ENCODE assay signal across 23 mouse cellular contexts in genomic region chr9:7778771-7779170, GRCm38 (mm10). TPM values are rescaled to one million over a fixed set of nuclear protein-coding genes. Genes with fewer than 3 reads are reported as not detected.
DNase-seq lines count a peak whose midpoint lies in the region; ATAC-seq and TF ChIP-seq lines count a peak whose summit lies in the region.
"Had no signal": no experiment of that assay in that cellular context is flagged by ENCODE, and none has a peak within 500 bp of the region (broad histone marks: within the 10 kb centered on the region; RNA-seq: fewer than 3 reads in every experiment).

No protein-coding gene starts in this region.

- no peak overlapping the region for H3K9ac ChIP-seq in intestine, embryonic 15.5 days
- no peak overlapping the region for H3K9ac ChIP-seq in intestine, postnatal 0 days (ENCODE audit: low read depth, low read length)
- no peak overlapping the region for H3K9ac ChIP-seq in midbrain, embryonic 13.5 days (replicated peaks)
- no peak overlapping the region for H3K9ac ChIP-seq in kidney, embryonic 14.5 days (ENCODE audit: low read depth, low read length)
- H3K9ac ChIP-seq: hindbrain, embryonic 13.5 days; liver, embryonic 12.5 days; lung, embryonic 14.5 days; neural tube, embryonic 15.5 days had no signal

- H3K27ac ChIP-seq in intestine, embryonic 15.5 days: no peak overlapping the region
- no peak overlapping the region for H3K27ac ChIP-seq in intestine, postnatal 0 days (ENCODE audit: low read depth, low read length)
- H3K27ac ChIP-seq in midbrain, embryonic 13.5 days: no peak overlapping the region
- no peak overlapping the region for H3K27ac ChIP-seq in kidney, embryonic 14.5 days (ENCODE audit: low read depth, low read length)
- H3K27ac ChIP-seq: hindbrain, embryonic 13.5 days; layer of hippocampus, adult 2 months; liver, embryonic 12.5 days; neural tube, embryonic 15.5 days had no signal

- WGBS in intestine, embryonic 15.5 days: 81% methylated on average over 7 of the region's 7 CpGs
- 89% methylated on average over 7 of the region's 7 CpGs for WGBS in intestine, postnatal 0 days
- 83% methylated on average over 7 of the region's 7 CpGs for WGBS in midbrain, embryonic 13.5 days
- WGBS in kidney, embryonic 14.5 days: 78% methylated on average over 7 of the region's 7 CpGs

- no peak overlapping the region for H3K4me2 ChIP-seq in intestine, embryonic 15.5 days (replicated peaks)
- no peak overlapping the region for H3K4me2 ChIP-seq in intestine, postnatal 0 days (replicated peaks; ENCODE audit: low read depth)
- no peak overlapping the region for H3K4me2 ChIP-seq in midbrain, embryonic 13.5 days (replicated peaks)
- H3K4me2 ChIP-seq in kidney, embryonic 14.5 days (replicated peaks; ENCODE audit: low read depth, low read length): no peak overlapping the region
- H3K4me2 ChIP-seq: hindbrain, embryonic 13.5 days; liver, embryonic 12.5 days; lung, embryonic 14.5 days; neural tube, embryonic 15.5 days had no signal

- no peaks in the 10 kb centered on the region for H3K9me3 ChIP-seq in intestine, embryonic 15.5 days
- H3K9me3 ChIP-seq in intestine, postnatal 0 days (ENCODE audit: control insufficient read depth): no peaks in the 10 kb centered on the region
- H3K9me3 ChIP-seq in midbrain, embryonic 13.5 days: no peaks in the 10 kb centered on the region
- H3K9me3 ChIP-seq in kidney, embryonic 14.5 days (ENCODE audit: control insufficient read depth, low read length): no peaks in the 10 kb centered on the region
- H3K9me3 ChIP-seq: hindbrain, embryonic 13.5 days; liver, embryonic 12.5 days; neural tube, embryonic 15.5 days had no signal

- no peaks in the 10 kb centered on the region for H3K36me3 ChIP-seq in intestine, embryonic 15.5 days
- 0 out of 2 replicates have a peak, but pooled peaks cover 12% of the 10 kb centered on the region for H3K36me3 ChIP-seq in intestine, postnatal 0 days (ENCODE audit: control insufficient read depth, insufficient read depth)
- peaks cover 7% of the 10 kb centered on the region; the same call in 1 of the 2 replicates for H3K36me3 ChIP-seq in midbrain, embryonic 13.5 days
- H3K36me3 ChIP-seq in kidney, embryonic 14.5 days (ENCODE audit: control insufficient read depth, insufficient read depth, low read length): no peaks in the 10 kb centered on the region; the same call in 1 of the 2 replicates
- H3K36me3 ChIP-seq: hindbrain, embryonic 13.5 days; neural tube, embryonic 15.5 days had no signal

- H3K4me3 ChIP-seq in intestine, embryonic 15.5 days (replicated peaks): no peak overlapping the region
- H3K4me3 ChIP-seq in intestine, postnatal 0 days (ENCODE audit: low read depth, low read length): no peak overlapping the region
- H3K4me3 ChIP-seq in midbrain, embryonic 13.5 days (replicated peaks): no peak overlapping the region
- H3K4me3 ChIP-seq in kidney, embryonic 14.5 days (ENCODE audit: low read length): no peak overlapping the region
- H3K4me3 ChIP-seq: hindbrain, embryonic 13.5 days; layer of hippocampus, adult 2 months; liver, embryonic 12.5 days; myocyte; neural tube, embryonic 15.5 days had no signal

- peak; percentile 32 to 38 for DNase-seq in B cell, adult 2 months
- peak; percentile 33 for DNase-seq in T-cell, adult 2 months (ENCODE audit: low spot score)
- peak; percentile 66 for DNase-seq in thymus, postnatal 14 days
- DNase-seq: adrenal gland, postnatal 36 days; cerebellum, adult 9-11 months; gastrocnemius, postnatal 14 days; heart, adult 18-20 months; heart, postnatal 36 days; kidney, adult 8-10 months; kidney, postnatal 14 days; lung, embryonic 14.5 days; lung, postnatal 36 days had no signal

- no peaks in the 10 kb centered on the region for H3K27me3 ChIP-seq in intestine, embryonic 15.5 days (replicated peaks)
- H3K27me3 ChIP-seq in intestine, postnatal 0 days (replicated peaks; ENCODE audit: control insufficient read depth, insufficient read depth, low read length): no peaks in the 10 kb centered on the region
- no peaks in the 10 kb centered on the region for H3K27me3 ChIP-seq in midbrain, embryonic 13.5 days
- no peaks in the 10 kb centered on the region for H3K27me3 ChIP-seq in kidney, embryonic 14.5 days (ENCODE audit: control insufficient read depth, insufficient read depth, low read length)
- H3K27me3 ChIP-seq: hindbrain, embryonic 13.5 days; liver, embryonic 12.5 days; neural tube, embryonic 15.5 days had no signal

- no peaks in the 10 kb centered on the region for H3K4me1 ChIP-seq in intestine, embryonic 15.5 days (replicated peaks)
- no peaks in the 10 kb centered on the region for H3K4me1 ChIP-seq in intestine, postnatal 0 days (replicated peaks; ENCODE audit: control insufficient read depth, insufficient read depth, low read length)
- no peaks in the 10 kb centered on the region for H3K4me1 ChIP-seq in midbrain, embryonic 13.5 days (replicated peaks)
- H3K4me1 ChIP-seq in kidney, embryonic 14.5 days (ENCODE audit: control insufficient read depth, insufficient read depth, low read length): no peaks in the 10 kb centered on the region
- H3K4me1 ChIP-seq: hindbrain, embryonic 13.5 days; neural tube, embryonic 15.5 days had no signal

- TF ChIP-seq CTCF in intestine, postnatal 0 days (IDR thresholded peaks at IDR 0.05; ENCODE audit: low read depth): no peak

- 0 out of 2 replicates have a peak, but pooled peaks have one; percentile 26 for ATAC-seq in intestine, embryonic 15.5 days
- no peak for ATAC-seq in intestine, postnatal 0 days
- ATAC-seq in midbrain, embryonic 13.5 days: no peak
- no peak for ATAC-seq in kidney, embryonic 14.5 days (ENCODE audit: low FRiP score, low TSS enrichment)
- ATAC-seq: forebrain, embryonic 16.5 days; liver, embryonic 12.5 days; midbrain, embryonic 16.5 days had no signal

RNA-seq across cellular contexts. Expression of gene Tmem123, which starts 14.9 kb away (rescaled TPM):
- polyA plus RNA-seq in intestine, embryonic 15.5 days (2015; fragmentation: Nextera tagmentation; extraction: Ambion mirVana): 68.8 and 78.8 TPM in 2 replicates
- 32.8 and 36.5 TPM in 2 replicates for polyA plus RNA-seq in intestine, postnatal 0 days (2015; fragmentation: Nextera tagmentation; extraction: Ambion mirVana)
- polyA plus RNA-seq in midbrain, embryonic 13.5 days (2015; fragmentation: Nextera tagmentation; extraction: Ambion mirVana): 37.5 and 43.6 TPM in 2 replicates
- polyA plus RNA-seq in kidney, embryonic 14.5 days (2014; fragmentation: Nextera tagmentation; extraction: Ambion mirVana): 65.8 and 114 TPM in 2 replicates

RNA-seq across cellular contexts. Expression of gene Birc2, which starts 58.1 kb away (rescaled TPM):
- polyA plus RNA-seq in intestine, embryonic 15.5 days (2015; fragmentation: Nextera tagmentation; extraction: Ambion mirVana): 28.9 and 32.1 TPM in 2 replicates
- 18.4 and 18.5 TPM in 2 replicates for polyA plus RNA-seq in intestine, postnatal 0 days (2015; fragmentation: Nextera tagmentation; extraction: Ambion mirVana)
- 49.1 and 50.7 TPM in 2 replicates for polyA plus RNA-seq in midbrain, embryonic 13.5 days (2015; fragmentation: Nextera tagmentation; extraction: Ambion mirVana)
- 30.3 and 41.7 TPM in 2 replicates for polyA plus RNA-seq in kidney, embryonic 14.5 days (2014; fragmentation: Nextera tagmentation; extraction: Ambion mirVana)
